Mouse (Mus musculus): ENCODE results near the gene Olfr222.
A peak's percentile ranks its signal among the peaks of the same experiment; 100 is the strongest.

The Olfr222 gene

DNA sequence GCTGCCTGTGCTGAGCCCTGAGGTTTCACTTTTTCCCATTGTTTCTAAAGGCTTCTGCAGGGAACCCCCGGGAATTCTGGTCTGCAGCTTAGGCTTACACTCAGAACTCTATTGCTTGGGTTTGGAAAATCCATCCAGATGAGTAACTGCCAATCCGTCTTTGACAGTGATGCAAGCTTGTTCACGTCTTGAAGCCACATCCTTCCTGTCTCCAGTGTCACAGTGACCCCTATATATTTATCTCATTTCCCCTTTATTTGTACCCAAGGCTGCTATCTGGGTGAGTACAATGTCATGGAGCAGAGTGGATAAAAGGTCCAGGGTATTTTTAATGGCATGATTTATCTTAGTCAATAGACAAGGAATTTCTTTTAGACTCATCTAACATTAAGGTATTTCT lies 34.7 kb downstream of the Olfr222 start, which contains the start of gene Nlrp3:
Gene Nlrp3, plus strand, starts transcription at position 245 of the 400 bp plus-strand sequence.
- DNase-seq (ENCODE audit: low read depth in 2 of 2, low spot score in 2 of 2), result no peak

GRCm38 (mm10) chr11:59540123-59540522 lies 35.9 kb downstream of the Olfr222 start:
- no peak for DNase-seq (ENCODE audit: low read depth in 2 of 2, low spot score in 2 of 2)

DNA sequence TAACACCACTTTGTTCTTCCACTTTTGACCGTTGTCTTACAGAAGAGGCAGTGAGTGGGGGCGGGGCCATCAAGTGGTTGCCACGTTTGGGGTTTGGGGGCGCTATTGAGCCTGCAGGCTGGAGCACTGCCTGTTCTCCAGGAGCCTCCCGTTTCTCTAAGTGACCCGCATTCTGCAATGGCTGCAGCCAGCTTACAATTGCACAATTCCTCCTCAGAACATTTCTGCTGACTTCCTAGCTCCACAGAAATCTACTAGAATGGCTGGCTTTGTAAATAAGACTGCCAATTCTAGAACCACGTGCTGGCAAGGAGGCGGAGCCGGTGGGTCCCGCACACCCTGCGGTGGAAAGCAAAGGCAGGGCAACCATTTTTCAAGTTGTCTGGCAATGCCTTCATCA lies 37.6 kb downstream of the Olfr222 start:
- no peak for DNase-seq (ENCODE audit: low read depth in 2 of 2, low spot score in 2 of 2)

- peak in 1 of 2 experiments; percentile 16 for DNase-seq (ENCODE audit: low read depth in 2 of 2, low spot score in 2 of 2)
These were observed 38.6 kb downstream of the Olfr222 start for GRCm38 (mm10) chr11:59537218-59538130.

DNA sequence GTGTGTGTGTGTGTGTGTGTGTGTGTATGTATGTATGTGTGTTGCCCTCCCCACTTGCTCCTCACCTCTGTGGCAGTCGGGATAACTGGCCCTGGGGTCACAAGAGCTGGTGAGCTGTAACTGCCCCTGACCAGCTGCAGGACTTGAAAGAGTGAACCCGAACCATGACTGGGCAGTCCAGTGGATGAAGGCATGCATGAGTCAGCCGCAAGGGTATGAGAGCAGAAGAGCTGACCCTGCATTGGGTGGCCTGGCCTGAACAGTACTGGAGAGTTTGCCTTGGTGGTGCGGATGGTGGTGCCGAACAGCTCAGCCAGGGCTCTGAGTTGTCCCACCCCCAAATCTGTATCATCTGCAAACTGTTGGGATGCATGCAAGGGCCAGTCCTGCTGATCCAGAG lies 44.5 kb downstream of the Olfr222 start:
- no peak for DNase-seq (ENCODE audit: low read depth in 2 of 2, low spot score in 2 of 2)

- DNase-seq (ENCODE audit: low read depth in 2 of 2, low spot score in 2 of 2), result no peak
These were observed 45.0 kb downstream of the Olfr222 start for GRCm38 (mm10) chr11:59530870-59531535.

DNA sequence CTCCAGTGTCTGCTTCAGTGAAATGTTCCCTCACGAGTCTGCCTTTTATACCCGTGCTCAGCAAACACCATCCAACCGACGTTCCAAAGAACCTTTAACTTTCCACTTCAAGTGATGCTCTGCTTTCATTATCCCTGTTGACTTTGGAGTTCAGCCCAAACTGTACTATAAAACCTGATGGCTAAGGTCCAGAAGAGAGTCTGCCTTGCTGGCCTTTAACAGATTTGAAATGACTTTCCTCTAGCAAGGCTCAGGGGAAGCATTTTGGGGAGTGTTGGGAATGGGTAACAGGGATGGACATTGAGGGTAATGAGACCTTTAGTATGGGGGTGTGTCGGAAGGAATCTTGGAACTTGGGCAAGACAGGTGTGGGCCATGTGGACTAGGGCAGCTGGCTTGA lies 45.8 kb downstream of the Olfr222 start:
- DNase-seq (ENCODE audit: low read depth in 2 of 2, low spot score in 2 of 2), result no peak

DNA sequence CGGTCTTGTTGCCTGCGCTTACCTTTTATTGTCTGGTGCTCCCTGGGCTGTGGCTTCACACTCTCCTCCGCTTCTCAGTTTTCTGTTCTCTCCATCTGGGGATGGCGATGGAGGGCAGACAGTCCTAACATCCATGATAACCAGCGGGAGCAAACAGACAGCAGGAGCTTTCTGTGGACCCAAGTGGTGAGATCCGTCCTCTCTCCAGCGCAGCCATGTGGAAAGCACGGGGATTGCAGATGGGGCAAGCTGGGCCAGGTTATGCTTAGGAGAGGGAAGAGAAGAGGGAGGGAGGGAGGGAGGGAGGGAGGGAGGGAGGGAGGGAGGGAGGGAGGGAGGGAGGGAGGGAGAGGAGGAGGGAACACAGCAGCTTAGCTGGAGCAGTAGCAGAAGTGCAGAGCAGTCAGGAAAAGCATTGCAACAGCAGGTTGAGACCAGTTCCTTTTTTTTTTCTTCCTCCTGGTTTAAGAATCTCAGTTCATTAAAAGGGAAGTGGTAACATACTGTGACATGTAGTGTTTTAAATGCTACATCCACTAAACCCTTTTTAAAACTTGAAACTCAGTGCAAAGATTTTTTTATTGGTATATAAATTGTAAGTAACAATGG lies 49.5 kb downstream of the Olfr222 start, which contains the start of gene Zkscan17:
Gene Zkscan17, minus strand, starts transcription at position 280 of the 609 bp plus-strand sequence.
- DNase-seq (ENCODE audit: low read depth in 2 of 2, low spot score in 2 of 2), result no peak

DNA sequence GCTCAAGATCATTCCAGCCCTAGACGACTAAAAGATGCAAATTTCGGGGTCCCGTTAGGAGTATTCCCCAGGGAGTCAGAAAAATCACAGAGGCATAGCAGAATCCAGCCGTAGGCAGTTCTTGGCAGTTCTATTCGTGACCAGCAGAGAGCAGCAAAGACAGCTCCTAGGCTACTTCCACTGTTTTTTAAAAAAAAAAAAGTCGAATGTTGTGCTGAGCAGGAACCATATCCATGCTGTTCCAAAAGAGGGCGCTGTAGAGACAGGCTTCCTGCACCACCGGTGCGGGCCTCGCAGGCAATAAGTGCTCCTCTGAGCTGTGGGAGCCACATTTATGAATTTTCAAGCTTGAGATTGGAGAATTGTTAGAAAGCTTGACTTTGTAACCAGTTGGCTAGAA lies 50.8 kb downstream of the Olfr222 start:
- peak; percentile 47 to 64 for DNase-seq (ENCODE audit: low read depth in 2 of 2, low spot score in 2 of 2)

- no peak for DNase-seq (ENCODE audit: low read depth in 2 of 2, low spot score in 2 of 2)
These were observed 51.9 kb downstream of the Olfr222 start for GRCm38 (mm10) chr11:59524150-59524549.

Measured in CD8-positive naive resting alpha-beta T cell, adult 2 months (primary cell).